Mouse (Mus musculus): ENCODE measurements at regions not wholly inside any gene's neighbourhood (a gene's known extent, or its start where the extent isn't known, plus 50 kb on each side); places are given as distances from the start of the nearest gene placed in this dataset.

GRCm38 (mm10) chr9:30539858-30540257, 113.0 kb downstream of the Snx19 start:
- TF ChIP-seq CTCF (IDR thresholded peaks at IDR 0.05; ENCODE audit: low read depth): no peak
- no peak for TF ChIP-seq EP300 (IDR thresholded peaks at IDR 0.05; ENCODE audit: low read depth)
